Mouse (Mus musculus) spleen, embryonic (tissue): ENCODE measurements at regions not wholly inside any gene's neighbourhood (a gene's known extent, or its start where the extent isn't known, plus 50 kb on each side); places are given as distances from the start of the nearest gene placed in this dataset.
"Not testable (repeated sequence)": the region's sequence is repeated elsewhere in the genome, so short reads cannot be mapped to it uniquely, and the experiment has no call there.

Source experiments
- CTCF ChIA-PET: fragments of 350-600 bp; sonication (Branson Sonifier 250); formaldehyde crosslinking; loops from one replicate; lab custom pipeline; 2022; lab: Charles Lee

- CTCF ChIA-PET: interaction anchor here (0.5 kb wide), 1 partner anchor 170 kb away, joined by 3 read pairs; no protein-coding TSS in a partner anchor
Measured at GRCm38 (mm10) chr3:8310379-8311128, 1299.3 kb downstream of the Zfp704 start.

- CTCF ChIA-PET: no interaction called here
Measured at GRCm38 (mm10) chr3:8307296-8307695, 1302.6 kb downstream of the Zfp704 start.

GRCm38 (mm10) chr3:8304784-8305183 is 1305.1 kb downstream of the Zfp704 start:
- CTCF ChIA-PET: no interaction called here

GRCm38 (mm10) chr3:8293036-8293435 is 1316.8 kb downstream of the Zfp704 start:
- CTCF ChIA-PET: no interaction called here

GRCm38 (mm10) chr3:8289558-8289957 is 1320.3 kb downstream of the Zfp704 start:
- CTCF ChIA-PET: interaction anchor here (0.7 kb wide), 1 partner anchor 70 kb away, joined by 9 read pairs; no protein-coding TSS in a partner anchor

GRCm38 (mm10) chr3:8288437-8288836 is 1321.4 kb downstream of the Zfp704 start:
- CTCF ChIA-PET: no interaction called here

GRCm38 (mm10) chr3:8284655-8285428 is 1325.0 kb downstream of the Zfp704 start:
- CTCF ChIA-PET: no interaction called here

GRCm38 (mm10) chr3:8282411-8282810 is 1327.5 kb downstream of the Zfp704 start:
- CTCF ChIA-PET: interaction anchor here (0.6 kb wide), 1 partner anchor 1488 kb away, joined by 3 read pairs; no protein-coding TSS in a partner anchor

GRCm38 (mm10) chr3:8276661-8277060 is 1333.2 kb downstream of the Zfp704 start:
- CTCF ChIA-PET: no interaction called here

GRCm38 (mm10) chr3:8270935-8271298 is 1339.0 kb downstream of the Zfp704 start:
- CTCF ChIA-PET: no interaction called here

- CTCF ChIA-PET: no interaction called here
Measured at GRCm38 (mm10) chr3:8270009-8270934, 1339.6 kb downstream of the Zfp704 start.

- CTCF ChIA-PET: no interaction called here
Measured at GRCm38 (mm10) chr3:8265783-8266182, 1344.1 kb downstream of the Zfp704 start.

- CTCF ChIA-PET: no interaction called here
Measured at GRCm38 (mm10) chr3:8264366-8265033, 1345.4 kb downstream of the Zfp704 start.

GRCm38 (mm10) chr3:8257293-8257692 is 1352.6 kb downstream of the Zfp704 start:
- CTCF ChIA-PET: no interaction called here

GRCm38 (mm10) chr3:8252311-8252710 is 1357.6 kb downstream of the Zfp704 start:
- CTCF ChIA-PET: no interaction called here

- CTCF ChIA-PET: no interaction called here
Measured at GRCm38 (mm10) chr3:8248911-8249310, 1361.0 kb downstream of the Zfp704 start.

GRCm38 (mm10) chr3:8245822-8246221 is 1364.1 kb downstream of the Zfp704 start:
- CTCF ChIA-PET: not testable (repeated sequence)

GRCm38 (mm10) chr3:8245195-8245789 is 1364.6 kb downstream of the Zfp704 start:
- CTCF ChIA-PET: not testable (repeated sequence)

GRCm38 (mm10) chr3:8244526-8245194 is 1365.2 kb downstream of the Zfp704 start:
- CTCF ChIA-PET: not testable (repeated sequence)
